Mouse (Mus musculus) E14TG2a.4 (cell line): ENCODE measurements at regions not wholly inside any gene's neighbourhood (a gene's known extent, or its start where the extent isn't known, plus 50 kb on each side); places are given as distances from the start of the nearest gene placed in this dataset.

Experiments
- CTCF ChIP-seq: conservative IDR thresholded peaks from 2 replicates; pipeline ENCODE4 v1.5.1; 2014; ENCODE audit warnings: low read length
- NANOG ChIP-seq: IDR thresholded peaks from 2 replicates; pipeline ENCODE4 v1.6.1; 2014; ENCODE audit warnings: borderline replicate concordance, low read length, mixed read lengths
- POU5F1 ChIP-seq: IDR thresholded peaks from 2 replicates; pipeline ENCODE4 v1.6.1; 2014; ENCODE audit warnings: low read length, borderline replicate concordance

- TF ChIP-seq CTCF (no peak), NANOG (no peak), POU5F1 (no peak)
These were observed 61.5 kb upstream of the Nrp1 start for GRCm38 (mm10) chr8:128296728-128297380.
